Mouse (Mus musculus) forelimb bud, embryonic 11.5 days (tissue): ENCODE data around the gene Larp7.

Experiments used
- DNase-seq: peaks from one replicate; pipeline ENCODE4 v3.0.0-alpha.2; 2012; ENCODE audit warnings: low read depth, low spot score

The Larp7 gene

DNA sequence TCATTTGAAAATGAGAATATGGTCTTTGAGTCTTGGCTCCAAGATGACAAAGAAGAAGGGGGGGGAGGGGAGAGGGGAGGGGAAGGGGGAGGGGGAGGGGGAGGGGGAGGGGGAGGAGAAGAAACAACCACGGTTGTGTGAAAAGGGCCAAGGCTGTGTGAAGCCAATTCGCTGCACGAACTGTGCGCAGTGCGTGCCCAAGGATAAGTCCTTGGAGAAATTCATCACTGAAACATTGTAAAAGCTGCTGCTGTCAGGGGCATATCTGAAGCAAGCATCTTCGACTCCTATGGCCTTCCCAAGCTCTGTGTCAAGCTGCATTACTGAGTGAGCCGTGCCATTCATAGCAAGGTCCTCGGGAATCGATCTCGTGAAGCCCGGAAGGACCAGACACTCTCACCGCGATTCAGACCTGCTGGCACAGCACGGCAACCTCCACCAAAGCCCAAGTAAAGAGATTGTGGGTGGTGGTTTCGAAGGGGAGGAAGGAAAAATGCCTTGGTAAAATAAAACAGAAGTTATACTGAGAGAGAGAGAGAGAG lies 40.3 kb downstream of the Larp7 start:
- no peak for DNase-seq

- DNase-seq, result no peak
Observed at GRCm38 (mm10) chr3:127511786-127512746, 41.1 kb downstream of the Larp7 start.

DNA sequence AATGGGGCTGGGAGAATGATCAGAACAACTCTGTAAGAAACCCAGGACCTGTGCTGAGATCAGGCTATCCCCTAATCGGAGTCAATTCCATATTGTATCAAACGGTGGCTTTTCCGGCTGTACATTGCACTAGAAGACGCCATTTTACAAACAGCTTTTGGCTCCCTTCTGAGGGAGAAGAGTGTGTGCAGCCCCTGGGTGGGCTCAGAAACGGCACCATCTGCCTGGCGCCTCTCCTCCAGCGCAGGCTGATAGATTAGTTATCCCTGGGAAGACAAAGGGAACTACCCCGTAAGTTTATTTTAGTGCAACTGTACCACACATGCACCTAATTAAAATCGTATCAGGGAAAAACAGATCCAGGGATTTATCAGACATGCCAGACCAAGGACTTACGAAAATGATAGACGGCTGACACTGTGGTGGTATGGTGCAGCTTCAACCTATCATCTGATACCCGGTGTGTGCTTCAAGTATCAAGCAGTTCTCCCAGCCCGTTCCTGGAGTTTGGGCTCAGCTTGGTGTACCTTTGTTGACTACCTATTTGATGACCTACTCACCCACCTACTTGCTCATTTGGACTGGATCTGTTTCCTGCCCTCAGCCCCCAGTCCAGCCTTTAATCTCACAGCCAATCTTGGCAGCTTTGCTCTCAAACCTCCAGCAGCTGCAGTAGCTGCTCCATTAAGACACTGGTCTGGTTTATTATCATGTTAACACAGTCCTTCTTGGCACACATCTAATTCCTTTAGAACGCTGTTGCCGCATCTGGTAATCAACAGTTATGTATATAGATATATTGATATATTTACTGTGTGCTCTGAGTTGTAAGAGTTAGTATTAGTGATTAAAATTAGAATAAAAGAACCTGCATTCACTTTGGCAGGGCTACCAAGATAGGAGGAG lies 45.0 kb downstream of the Larp7 start:
- DNase-seq, result no peak

DNA sequence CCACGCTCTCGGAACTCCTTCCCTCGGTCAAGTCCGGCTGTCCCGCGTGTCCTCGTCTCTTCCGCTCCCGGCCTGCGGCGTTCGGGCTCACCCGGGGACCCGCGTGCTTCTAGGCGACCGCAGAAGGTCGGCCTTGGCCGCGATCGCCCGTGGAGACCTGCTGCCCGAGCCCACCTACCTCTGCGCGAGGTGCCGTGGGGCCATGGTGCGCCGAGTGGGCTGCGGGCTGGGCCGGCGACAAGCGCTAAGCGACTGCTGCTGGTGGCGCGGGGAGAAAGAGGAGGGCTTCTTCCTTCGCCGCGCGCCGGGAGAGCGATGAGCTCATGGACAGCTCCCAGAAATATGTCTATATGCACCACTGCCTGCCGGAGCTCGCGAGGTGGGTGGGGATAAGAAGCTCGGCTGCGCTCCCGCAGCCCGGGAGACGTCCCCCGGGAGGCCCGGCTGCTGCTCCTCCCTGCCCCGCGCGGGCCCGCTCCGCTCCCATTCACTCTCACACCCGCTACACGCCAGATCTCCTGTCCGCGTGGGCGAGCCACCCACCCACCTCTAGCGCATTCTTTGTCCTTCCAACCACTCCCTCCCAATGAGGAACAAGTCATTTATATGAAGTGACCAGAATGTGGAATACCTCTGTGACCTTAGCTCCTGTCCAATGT lies 54.3 kb downstream of the Larp7 start, which contains the start of gene Ank2:
Gene Ank2, minus strand, starts transcription at position 609 of the 659 bp plus-strand sequence.
- peak; percentile 28 for DNase-seq

DNA sequence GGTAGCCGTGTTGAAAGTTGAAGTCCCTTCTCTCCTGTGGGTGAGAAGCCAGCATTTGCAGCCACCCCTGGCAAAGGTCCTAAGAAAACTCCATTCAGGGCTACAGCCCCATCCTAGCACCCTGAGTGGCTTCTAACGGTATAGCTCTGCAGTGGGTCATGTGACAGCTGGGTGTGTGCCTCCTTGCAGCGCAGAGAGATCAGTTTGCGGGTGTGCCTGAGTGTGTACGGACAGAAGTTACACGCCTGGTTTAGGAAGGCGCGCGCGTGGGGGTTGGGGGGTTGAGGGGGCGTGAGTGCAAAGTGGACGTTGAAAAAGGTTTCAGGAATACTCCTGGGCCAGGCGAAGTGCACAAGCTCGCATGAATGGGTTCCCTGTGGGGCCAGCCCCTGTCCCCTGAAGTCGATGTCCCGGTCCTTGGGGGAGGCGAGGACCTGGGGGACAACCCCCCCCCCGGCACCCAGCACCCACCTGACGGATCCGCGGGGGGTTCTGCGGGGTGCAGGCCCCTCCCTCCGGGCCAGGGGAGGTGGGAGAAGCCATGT lies 54.9 kb downstream of the Larp7 start:
- DNase-seq, result no peak

- DNase-seq, result no peak
Observed at GRCm38 (mm10) chr3:127492663-127493062, 60.5 kb downstream of the Larp7 start.

- DNase-seq, result no peak
Observed at GRCm38 (mm10) chr3:127487302-127487701, 65.8 kb downstream of the Larp7 start.
